34 mouse cellular contexts compared by ENCODE assay signal in genomic region chr5:29726070-29726469, GRCm38 (mm10). TPM values are rescaled to one million over a fixed set of nuclear protein-coding genes. Genes with fewer than 3 reads are reported as not detected.
"Had no signal": no experiment of that assay in that cellular context is flagged by ENCODE, and none has a peak within 500 bp of the region (broad histone marks: within the 10 kb centered on the region; RNA-seq: fewer than 3 reads in every experiment).

No protein-coding gene starts in this region.

RNA-seq across cellular contexts. Expression of gene Gm5129, which starts 9.7 kb away (rescaled TPM):
- total RNA-seq: gastrocnemius, adult 2 months; gastrocnemius, postnatal 10 days; gastrocnemius, postnatal 25 days; gastrocnemius, postnatal 4 days; granulocyte monocyte progenitor cell, adult 5-6 weeks; heart, adult 8-10 months; heart, postnatal 10 days; heart, postnatal 25 days; heart, postnatal 4 days; layer of hippocampus, adult 18-20 months; layer of hippocampus, postnatal 14 days; left cerebral cortex, adult 18-20 months; left cerebral cortex, adult 8-10 months; left cerebral cortex, postnatal 10 days; left cerebral cortex, postnatal 4 days; liver, adult 2 months had no signal
- polyA plus RNA-seq: heart, embryonic 10.5 days; heart, embryonic 12.5 days; heart, embryonic 14.5 days; heart, embryonic 16.5 days; hindbrain, embryonic 10.5 days; hindbrain, embryonic 12.5 days; hindbrain, embryonic 14.5 days; hindbrain, embryonic 16.5 days; inflammation-experienced regulatory T-cells, adult 6 months; intestine, embryonic 15.5 days; intestine, postnatal 0 days; kidney, postnatal 0 days; large intestine, adult 2 months; limb, embryonic 11.5 days; limb, embryonic 13.5 days; limb, embryonic 15.5 days; liver, adult 2 months; liver, embryonic 12.5 days; liver, embryonic 16.5 days had no signal
